Mouse (Mus musculus) spleen, postnatal 4 days (tissue): ENCODE results near the gene Mob3a.

Source experiments
- DNase-seq, 2 experiments: peaks; one replicate each; pipeline ENCODE4 v3.0.0; 2022; ENCODE audit warnings: low spot score in 2 of 2

Mob3a gene

GRCm38 (mm10) chr10:80677942-80678436 is 23.8 kb downstream of the Mob3a start, which contains the start of gene Mknk2:
TSS of gene Mknk2 (minus strand) at chr10:80678112.
- peak; percentile 96 to 98 for DNase-seq

GRCm38 (mm10) chr10:80677128-80677875 is 24.5 kb downstream of the Mob3a start:
- peak in 1 of 2 experiments; percentile 74 for DNase-seq

- peak; percentile 99 for DNase-seq
Observed at GRCm38 (mm10) chr10:80676198-80676928, 25.4 kb downstream of the Mob3a start.

- peak in 1 of 2 experiments; percentile 24 for DNase-seq
Observed at GRCm38 (mm10) chr10:80675405-80676197, 26.2 kb downstream of the Mob3a start.

GRCm38 (mm10) chr10:80674851-80675404 is 26.8 kb downstream of the Mob3a start:
- DNase-seq = peak in 1 of 2 experiments; percentile 15

- peak in 1 of 2 experiments; percentile 34 for DNase-seq
Observed at GRCm38 (mm10) chr10:80674161-80674711, 27.5 kb downstream of the Mob3a start.

- no peak for DNase-seq
Observed at GRCm38 (mm10) chr10:80673690-80674089, 28.1 kb downstream of the Mob3a start.

GRCm38 (mm10) chr10:80671936-80672690 is 29.7 kb downstream of the Mob3a start:
- DNase-seq = no peak

GRCm38 (mm10) chr10:80671251-80671650 is 30.5 kb downstream of the Mob3a start:
- DNase-seq = no peak

- no peak for DNase-seq
Observed at GRCm38 (mm10) chr10:80670531-80670930, 31.2 kb downstream of the Mob3a start.

GRCm38 (mm10) chr10:80669737-80670485 is 31.9 kb downstream of the Mob3a start:
- DNase-seq = no peak

- no peak for DNase-seq
Observed at GRCm38 (mm10) chr10:80669018-80669417, 32.8 kb downstream of the Mob3a start.

- no peak for DNase-seq
Observed at GRCm38 (mm10) chr10:80668614-80669013, 33.2 kb downstream of the Mob3a start.

- DNase-seq = no peak
Observed at GRCm38 (mm10) chr10:80666837-80667412, 34.9 kb downstream of the Mob3a start.

- DNase-seq = no peak
Observed at GRCm38 (mm10) chr10:80665981-80666733, 35.6 kb downstream of the Mob3a start.

- no peak for DNase-seq
Observed at GRCm38 (mm10) chr10:80665459-80665858, 36.3 kb downstream of the Mob3a start.

- DNase-seq = no peak
Observed at GRCm38 (mm10) chr10:80665016-80665380, 36.8 kb downstream of the Mob3a start.

GRCm38 (mm10) chr10:80664197-80665015 is 37.4 kb downstream of the Mob3a start:
- peak; percentile 72 to 85 for DNase-seq
